Mouse (Mus musculus): ENCODE results near the gene Dusp8. TPM values are rescaled to one million over a fixed set of nuclear protein-coding genes. Genes with fewer than 3 reads are reported as not detected.
A peak's percentile ranks its signal among the peaks of the same experiment; 100 is the strongest.

The Dusp8 gene
- polyA plus RNA-seq, 1 experiment from 2014 or later, result 22.6 TPM

DNA sequence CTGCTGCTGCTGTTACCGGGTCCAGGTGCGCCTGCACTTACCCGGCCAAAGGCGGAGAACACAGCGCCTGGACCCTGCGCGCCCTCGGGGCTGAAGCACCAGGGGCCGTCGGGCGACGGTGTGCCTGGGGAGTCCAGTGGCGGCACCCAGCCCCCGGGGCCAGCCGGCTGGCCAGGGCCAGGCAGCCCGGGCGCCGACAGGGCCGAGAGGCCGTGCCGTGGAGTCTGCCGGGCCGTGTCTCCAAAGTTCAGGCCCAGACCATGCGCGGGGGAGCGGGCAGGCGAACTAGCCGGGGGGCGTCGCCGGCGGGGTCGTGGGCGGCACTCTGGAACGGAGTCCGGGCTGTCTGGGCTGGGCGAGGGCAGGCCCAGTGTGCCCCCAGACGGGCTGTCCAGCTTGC, 13.5 kb downstream of the Dusp8 start:
- Histone ChIP-seq H3K4me3 (ENCODE audit: low read depth, low read length) (peak overlapping the region; percentile 12; the same call in 1 of the 2 replicates), H3K4me2 (ENCODE audit: low read depth, low read length, severe bottlenecking) (peak overlapping the region; percentile 36; the same call in 1 of the 2 replicates), H3K9me3 (ENCODE audit: control insufficient read depth, low read length) (no peaks in the 10 kb centered on the region), H3K27me3 (ENCODE audit: control insufficient read depth, insufficient read depth, low read length) (peaks cover 34% of the 10 kb centered on the region), H3K4me1 (replicated peaks; ENCODE audit: control insufficient read depth, insufficient read depth, low read length) (peaks cover 4% of the 10 kb centered on the region; the same call in 1 of the 2 replicates), H3K36me3 (ENCODE audit: control insufficient read depth, insufficient read depth, low read length) (no peaks in the 10 kb centered on the region; the same call in 1 of the 2 replicates), H3K27ac (ENCODE audit: low read depth, low read length) (no peak overlapping the region), H3K9ac (ENCODE audit: low read length) (0 out of 2 replicates have a peak overlapping the region, but pooled peaks have one; percentile 20)
- WGBS, result 6% methylated on average over 23 of the region's 38 CpGs
- DNase-seq (ENCODE audit: low spot score), result no peak
- no peak for ATAC-seq (replicated peaks; ENCODE audit: low FRiP score)

DNA sequence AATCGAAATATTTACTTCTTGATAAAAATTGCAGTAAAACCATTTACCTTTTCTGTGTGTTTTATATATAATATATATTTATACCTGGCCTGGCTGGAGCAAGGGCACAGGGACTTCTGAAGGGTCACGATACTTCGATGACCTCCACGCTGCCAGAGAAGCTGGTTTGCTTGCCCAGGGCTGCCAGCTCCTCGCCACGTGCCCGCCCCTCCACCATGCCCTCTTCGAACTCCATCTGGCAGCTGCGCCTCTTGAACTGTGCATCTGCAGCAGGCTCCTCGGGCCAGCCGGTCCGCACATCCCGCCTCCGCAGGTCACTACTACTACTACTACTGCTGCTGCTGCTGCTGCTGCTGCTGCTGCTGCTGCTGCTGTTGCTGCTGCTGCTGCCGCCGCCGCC, 13.9 kb downstream of the Dusp8 start:
- Histone ChIP-seq H3K9ac (ENCODE audit: low read length) (no peak overlapping the region), H3K4me1 (replicated peaks; ENCODE audit: control insufficient read depth, insufficient read depth, low read length) (peaks cover 4% of the 10 kb centered on the region; the same call in 1 of the 2 replicates), H3K36me3 (ENCODE audit: control insufficient read depth, insufficient read depth, low read length) (no peaks in the 10 kb centered on the region), H3K27ac (ENCODE audit: low read depth, low read length) (no peak overlapping the region), H3K27me3 (ENCODE audit: control insufficient read depth, insufficient read depth, low read length) (peaks cover 34% of the 10 kb centered on the region), H3K4me2 (ENCODE audit: low read depth, low read length, severe bottlenecking) (peak overlapping the region; percentile 36; the same call in 1 of the 2 replicates), H3K9me3 (ENCODE audit: control insufficient read depth, low read length) (no peaks in the 10 kb centered on the region), H3K4me3 (ENCODE audit: low read depth, low read length) (no peak overlapping the region; the same call in 1 of the 2 replicates)
- no peak for DNase-seq (ENCODE audit: low spot score)
- no peak for ATAC-seq (replicated peaks; ENCODE audit: low FRiP score)
- 31% methylated on average over 17 of the region's 17 CpGs for WGBS

DNA sequence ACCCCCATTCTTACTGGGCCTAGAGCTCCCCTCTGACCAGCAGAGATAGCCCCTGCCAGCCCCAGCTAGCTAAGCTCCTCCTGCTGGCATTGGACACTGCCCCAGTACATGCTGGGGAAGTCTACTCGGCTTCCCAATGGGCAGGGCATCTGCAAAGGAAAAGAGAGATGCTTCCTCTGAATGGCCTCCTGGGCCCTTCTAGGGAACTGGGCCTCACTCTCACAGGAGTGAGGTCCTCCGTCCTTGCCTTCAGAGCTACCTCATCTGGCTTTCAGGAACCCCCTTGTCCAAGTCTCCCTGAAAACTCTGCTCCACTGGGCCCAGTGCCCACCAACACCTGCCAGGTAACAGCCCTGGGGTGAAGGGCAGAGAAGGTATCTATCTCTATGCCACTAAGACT, 14.8 kb downstream of the Dusp8 start:
- no peak overlapping the region for H3K4me2 ChIP-seq (ENCODE audit: low read depth, low read length, severe bottlenecking)
- no peak overlapping the region for H3K27ac ChIP-seq (ENCODE audit: low read depth, low read length)
- WGBS, result 60% methylated on average over 2 of the region's 2 CpGs
- H3K9me3 ChIP-seq (ENCODE audit: control insufficient read depth, low read length), result no peaks in the 10 kb centered on the region
- H3K27me3 ChIP-seq (ENCODE audit: control insufficient read depth, insufficient read depth, low read length), result peaks cover 34% of the 10 kb centered on the region
- no peak overlapping the region for H3K9ac ChIP-seq (ENCODE audit: low read length)
- no peaks in the 10 kb centered on the region; the same call in 1 of the 2 replicates for H3K36me3 ChIP-seq (ENCODE audit: control insufficient read depth, insufficient read depth, low read length)
- DNase-seq (ENCODE audit: low spot score), result no peak
- ATAC-seq (replicated peaks; ENCODE audit: low FRiP score), result no peak
- H3K4me1 ChIP-seq (replicated peaks; ENCODE audit: control insufficient read depth, insufficient read depth, low read length), result peaks cover 4% of the 10 kb centered on the region; the same call in 1 of the 2 replicates
- H3K4me3 ChIP-seq (ENCODE audit: low read depth, low read length), result no peak overlapping the region

DNA sequence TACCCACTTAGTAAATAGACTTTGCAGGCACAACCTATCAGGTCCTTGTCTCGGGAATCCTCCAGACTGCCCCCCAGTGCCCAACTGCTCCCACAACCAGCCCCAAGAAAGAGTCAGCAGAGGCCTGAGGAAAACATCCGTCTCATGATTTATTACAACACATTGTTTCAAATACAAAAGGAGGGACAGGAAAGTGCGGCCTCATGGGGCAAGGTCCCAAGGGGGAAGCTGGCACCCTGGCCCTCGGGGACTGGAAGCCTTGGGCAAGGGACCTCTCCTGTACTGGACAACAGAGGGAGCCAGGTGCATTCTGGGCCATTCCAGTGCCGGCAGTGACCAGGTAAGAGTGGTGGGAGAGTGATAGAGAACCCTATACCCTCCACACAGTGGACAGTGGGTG, 16.3 kb downstream of the Dusp8 start:
- H3K36me3 ChIP-seq (ENCODE audit: control insufficient read depth, insufficient read depth, low read length), result no peaks in the 10 kb centered on the region; the same call in 1 of the 2 replicates
- DNase-seq (ENCODE audit: low spot score) (no peak), ATAC-seq (replicated peaks; ENCODE audit: low FRiP score) (no peak)
- H3K4me2 ChIP-seq (ENCODE audit: low read depth, low read length, severe bottlenecking), result no peak overlapping the region
- no peaks in the 10 kb centered on the region for H3K9me3 ChIP-seq (ENCODE audit: control insufficient read depth, low read length)
- H3K27me3 ChIP-seq (ENCODE audit: control insufficient read depth, insufficient read depth, low read length), result peaks cover 29% of the 10 kb centered on the region
- no peak overlapping the region for H3K4me3 ChIP-seq (ENCODE audit: low read depth, low read length)
- peaks cover 4% of the 10 kb centered on the region; the same call in 1 of the 2 replicates for H3K4me1 ChIP-seq (replicated peaks; ENCODE audit: control insufficient read depth, insufficient read depth, low read length)
- no peak overlapping the region for H3K27ac ChIP-seq (ENCODE audit: low read depth, low read length)
- no peak overlapping the region for H3K9ac ChIP-seq (ENCODE audit: low read length)
- 60% methylated on average over 5 of the region's 5 CpGs for WGBS

GRCm38 (mm10) chr7:142077138-142077537, 18.5 kb downstream of the Dusp8 start:
- Histone ChIP-seq H3K27ac (ENCODE audit: low read depth, low read length) (no peak overlapping the region), H3K36me3 (ENCODE audit: control insufficient read depth, insufficient read depth, low read length) (no peaks in the 10 kb centered on the region; the same call in 1 of the 2 replicates), H3K9ac (ENCODE audit: low read length) (no peak overlapping the region), H3K9me3 (ENCODE audit: control insufficient read depth, low read length) (no peaks in the 10 kb centered on the region), H3K4me2 (ENCODE audit: low read depth, low read length, severe bottlenecking) (no peak overlapping the region), H3K4me1 (replicated peaks; ENCODE audit: control insufficient read depth, insufficient read depth, low read length) (no peaks in the 10 kb centered on the region), H3K27me3 (ENCODE audit: control insufficient read depth, insufficient read depth, low read length) (peaks cover 8% of the 10 kb centered on the region), H3K4me3 (ENCODE audit: low read depth, low read length) (no peak overlapping the region)
- 91% methylated on average over 3 of the region's 3 CpGs for WGBS
- no peak for ATAC-seq (replicated peaks; ENCODE audit: low FRiP score)
- no peak for DNase-seq (ENCODE audit: low spot score)

DNA sequence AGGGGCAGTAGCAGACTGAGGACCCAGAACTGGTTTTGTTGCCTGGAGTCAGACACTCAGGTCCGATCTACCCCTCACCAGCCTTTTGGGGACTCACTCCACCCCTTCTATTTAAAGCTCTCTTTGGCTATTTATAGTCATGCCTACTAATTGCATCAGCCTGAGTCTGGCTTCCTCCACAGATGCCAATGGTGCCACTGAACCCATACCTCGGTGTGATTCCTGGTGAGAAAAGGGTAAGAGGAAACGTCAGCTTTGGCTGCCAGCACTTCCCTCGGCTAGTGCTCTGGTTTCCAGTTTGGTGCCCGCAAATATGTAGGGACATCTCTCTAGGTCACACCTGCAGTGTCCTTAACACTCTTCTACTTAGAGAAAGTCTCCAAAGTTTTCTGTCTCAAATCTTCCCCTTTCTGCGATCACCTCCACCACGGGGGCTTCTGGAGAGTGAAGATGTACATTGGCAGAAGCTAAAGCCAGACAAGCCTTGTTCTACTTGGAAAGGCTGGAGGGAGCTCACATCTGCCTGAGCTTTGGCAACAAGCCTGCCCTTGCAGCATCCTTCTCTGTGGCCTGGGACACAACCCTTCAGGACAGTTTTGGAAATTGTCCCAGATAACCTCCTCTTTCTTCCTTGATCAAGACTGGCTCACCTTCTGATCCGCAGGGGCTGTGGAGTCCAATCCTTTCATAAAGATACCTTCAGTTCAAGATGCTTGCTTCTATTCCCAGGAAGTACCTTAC, 21.3 kb downstream of the Dusp8 start:
- H3K9ac ChIP-seq (ENCODE audit: low read length), result no peak overlapping the region
- DNase-seq (ENCODE audit: low spot score), result no peak
- no peak overlapping the region for H3K4me2 ChIP-seq (ENCODE audit: low read depth, low read length, severe bottlenecking)
- H3K4me3 ChIP-seq (ENCODE audit: low read depth, low read length), result no peak overlapping the region
- no peaks in the 10 kb centered on the region for H3K4me1 ChIP-seq (replicated peaks; ENCODE audit: control insufficient read depth, insufficient read depth, low read length)
- WGBS, result 76% methylated on average over 8 of the region's 8 CpGs
- no peak overlapping the region for H3K27ac ChIP-seq (ENCODE audit: low read depth, low read length)
- no peak for ATAC-seq (replicated peaks; ENCODE audit: low FRiP score)
- H3K27me3 ChIP-seq (ENCODE audit: control insufficient read depth, insufficient read depth, low read length), result no peaks in the 10 kb centered on the region
- H3K36me3 ChIP-seq (ENCODE audit: control insufficient read depth, insufficient read depth, low read length), result no peaks in the 10 kb centered on the region; the same call in 1 of the 2 replicates
- H3K9me3 ChIP-seq (ENCODE audit: control insufficient read depth, low read length), result no peaks in the 10 kb centered on the region

GRCm38 (mm10) chr7:142071717-142072116, 23.9 kb downstream of the Dusp8 start:
- Histone ChIP-seq H3K4me3 (ENCODE audit: low read depth, low read length) (no peak overlapping the region), H3K9me3 (ENCODE audit: control insufficient read depth, low read length) (no peaks in the 10 kb centered on the region), H3K27ac (ENCODE audit: low read depth, low read length) (no peak overlapping the region), H3K9ac (ENCODE audit: low read length) (no peak overlapping the region), H3K4me1 (replicated peaks; ENCODE audit: control insufficient read depth, insufficient read depth, low read length) (no peaks in the 10 kb centered on the region), H3K4me2 (ENCODE audit: low read depth, low read length, severe bottlenecking) (no peak overlapping the region), H3K27me3 (ENCODE audit: control insufficient read depth, insufficient read depth, low read length) (no peaks in the 10 kb centered on the region), H3K36me3 (ENCODE audit: control insufficient read depth, insufficient read depth, low read length) (no peaks in the 10 kb centered on the region; the same call in 1 of the 2 replicates)
- ATAC-seq (replicated peaks; ENCODE audit: low FRiP score) (no peak), DNase-seq (ENCODE audit: low spot score) (no peak)

DNA sequence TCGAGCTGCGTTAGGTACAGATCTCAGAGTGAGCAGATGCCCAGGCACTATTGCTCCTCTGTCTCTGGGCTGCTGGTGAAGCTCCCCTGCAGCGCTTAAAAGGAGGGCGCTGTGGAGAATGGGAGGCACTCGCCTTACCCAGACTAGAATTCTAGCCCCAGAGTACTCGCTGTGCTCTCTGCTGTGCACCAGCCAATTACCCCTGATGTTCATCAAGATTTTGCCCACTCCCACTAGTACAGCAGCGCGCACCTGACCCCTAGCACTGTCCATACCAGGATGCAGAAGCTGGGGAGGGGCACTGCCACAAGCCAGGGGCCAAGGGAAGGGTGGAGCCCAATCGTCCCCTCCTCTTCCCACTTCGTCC, 24.4 kb downstream of the Dusp8 start:
- no peak overlapping the region for H3K9ac ChIP-seq (ENCODE audit: low read length)
- H3K4me1 ChIP-seq (replicated peaks; ENCODE audit: control insufficient read depth, insufficient read depth, low read length), result no peaks in the 10 kb centered on the region
- H3K4me3 ChIP-seq (ENCODE audit: low read depth, low read length), result no peak overlapping the region
- H3K27ac ChIP-seq (ENCODE audit: low read depth, low read length), result no peak overlapping the region
- 3% methylated on average over 10 of the region's 10 CpGs for WGBS
- peak; percentile 55; the same call in 1 of the 2 replicates for ATAC-seq (replicated peaks; ENCODE audit: low FRiP score)
- H3K27me3 ChIP-seq (ENCODE audit: control insufficient read depth, insufficient read depth, low read length), result no peaks in the 10 kb centered on the region
- H3K4me2 ChIP-seq (ENCODE audit: low read depth, low read length, severe bottlenecking), result peak overlapping the region; percentile 37; the same call in 1 of the 2 replicates
- no peaks in the 10 kb centered on the region for H3K9me3 ChIP-seq (ENCODE audit: control insufficient read depth, low read length)
- DNase-seq (ENCODE audit: low spot score), result no peak
- no peaks in the 10 kb centered on the region; the same call in 1 of the 2 replicates for H3K36me3 ChIP-seq (ENCODE audit: control insufficient read depth, insufficient read depth, low read length)
